Mouse (Mus musculus) neural tube, embryonic 11.5 days (tissue): ENCODE measurements around the gene Rbpj. TPM values are rescaled to one million over a fixed set of nuclear protein-coding genes. Genes with fewer than 3 reads are reported as not detected.

Experiments
- ATAC-seq: fragments of 200-750 bp; cut with Nextera tagmentation; 2 replicates; pipeline ENCODE4 v1.8.0; 2017; ENCODE audit warnings: moderate number of reproducible peaks, mild to moderate bottlenecking, moderate TSS enrichment, moderate library complexity; ENCODE audit not compliant: insufficient read depth, low FRiP score, low TSS enrichment
- DNase-seq: peaks from one replicate; pipeline ENCODE4 v3.0.0-alpha.2; 2015; ENCODE audit warnings: low spot score
- H3K27ac ChIP-seq: fragments of 300-500 bp; sonication (generic); 2 replicates; pipeline ENCODE4 v1.5.1; 2014; ENCODE audit warnings: low read depth, mild to moderate bottlenecking, low read length
- H3K27me3 ChIP-seq: fragments of 300-500 bp; sonication (generic); 2 replicates; pipeline ENCODE4 v1.6.1; 2014; ENCODE audit warnings: mild to moderate bottlenecking, low read length, mixed read lengths; ENCODE audit not compliant: control insufficient read depth, insufficient read depth
- H3K36me3 ChIP-seq: fragments of 300-500 bp; sonication (generic); 2 replicates; pipeline ENCODE4 v1.6.1; 2014; ENCODE audit warnings: mild to moderate bottlenecking, low read length, moderate library complexity, mixed read lengths; ENCODE audit not compliant: control insufficient read depth, insufficient read depth
- H3K4me1 ChIP-seq: fragments of 300-500 bp; sonication (generic); 2 replicates; pipeline ENCODE4 v1.6.1; 2014; ENCODE audit warnings: low read length, mixed read lengths; ENCODE audit not compliant: control insufficient read depth, insufficient read depth
- H3K4me2 ChIP-seq: fragments of 300-500 bp; sonication (generic); 2 replicates; pipeline ENCODE4 v1.6.1; 2014; ENCODE audit warnings: low read depth, mild to moderate bottlenecking, moderate library complexity
- H3K4me3 ChIP-seq: fragments of 300-500 bp; sonication (generic); 2 replicates; pipeline ENCODE4 v1.5.1; 2014; ENCODE audit warnings: low read depth, low read length
- H3K9ac ChIP-seq: fragments of 300-500 bp; sonication (generic); 2 replicates; pipeline ENCODE4 v1.6.1; 2014; ENCODE audit warnings: mild to moderate bottlenecking, low read length
- H3K9me3 ChIP-seq: fragments of 300-500 bp; sonication (generic); 2 replicates; pipeline ENCODE4 v1.6.1; 2016; ENCODE audit warnings: low read length; ENCODE audit not compliant: control insufficient read depth
- WGBS: fragments of 180-500 bp; shearing (Covaris S2); extraction: QIAGEN DNeasy Blood & Tissue Kit; methylation state at CpG from one replicate; pipeline ENCODE4 v1.1.7; 2014; 5-methylcytosine and 5-hydroxymethylcytosine counted together
- polyA plus RNA-seq: library from polyadenylated mRNA; unstranded; fragments of >200 nt; fragmentation: Nextera tagmentation; extraction: Ambion mirVana; gene quantifications from 2 replicates; pipeline ENCODE4 v1.2.1, GENCODE M21; 2014

The Rbpj gene
- polyA plus RNA-seq, 1 experiment from 2014 or later: 59.4 TPM

DNA sequence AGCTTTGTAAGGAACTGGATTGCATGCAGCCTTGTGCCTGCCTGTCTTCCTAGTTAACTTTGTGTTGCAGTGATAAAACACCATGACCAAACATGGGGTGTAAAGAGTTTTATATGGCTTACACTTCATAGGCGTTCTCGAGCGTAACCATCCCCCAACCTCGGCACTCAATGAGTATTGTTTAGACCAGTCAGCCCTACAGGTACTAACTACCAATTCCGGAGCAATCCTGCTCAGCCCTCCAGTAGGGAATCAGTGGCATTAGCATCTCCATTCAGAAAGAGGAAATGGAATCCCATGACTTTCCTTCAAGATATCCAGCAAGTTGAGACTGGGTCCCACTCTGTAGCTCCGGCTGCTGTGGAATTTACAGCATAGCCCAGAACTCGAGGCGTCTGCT lies 89.5 kb downstream of the Rbpj start:
- DNase-seq (no peak), ATAC-seq (no peak)
- Histone ChIP-seq H3K9ac (no peak overlapping the region), H3K4me1 (no peaks in the 10 kb centered on the region), H3K9me3 (no peaks in the 10 kb centered on the region), H3K4me2 (no peak overlapping the region), H3K36me3 (no peaks in the 10 kb centered on the region), H3K27ac (no peak overlapping the region), H3K4me3 (no peak overlapping the region), H3K27me3 (no peaks in the 10 kb centered on the region)
- WGBS: 80% methylated on average over 8 of the region's 8 CpGs

DNA sequence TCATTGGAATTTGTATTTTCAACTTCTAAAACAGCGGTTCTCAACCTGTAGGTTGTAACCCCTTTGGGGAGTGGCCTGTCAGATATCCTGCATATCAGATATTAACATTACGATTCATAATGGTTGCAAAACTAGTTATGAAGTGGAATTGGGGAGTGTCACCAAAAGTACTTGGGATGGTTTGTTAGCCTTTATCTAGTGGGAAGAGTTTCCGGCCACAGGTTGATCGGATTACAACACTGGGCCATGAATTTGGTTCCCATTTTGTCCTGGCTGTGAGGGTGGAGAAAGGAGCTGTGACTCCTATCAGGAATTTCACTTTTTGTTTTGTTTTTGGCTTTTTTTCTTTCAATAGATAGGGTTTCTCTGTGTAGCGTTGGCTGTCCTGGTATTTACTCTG lies 90.0 kb downstream of the Rbpj start:
- no peaks in the 10 kb centered on the region for H3K36me3 ChIP-seq
- no peak overlapping the region for H3K4me3 ChIP-seq
- ATAC-seq: no peak
- no peaks in the 10 kb centered on the region for H3K9me3 ChIP-seq
- no peaks in the 10 kb centered on the region for H3K27me3 ChIP-seq
- H3K27ac ChIP-seq: no peak overlapping the region
- WGBS: 94% methylated on average over 5 of the region's 5 CpGs
- no peaks in the 10 kb centered on the region for H3K4me1 ChIP-seq
- H3K9ac ChIP-seq: no peak overlapping the region
- H3K4me2 ChIP-seq: no peak overlapping the region
- DNase-seq: no peak

DNA sequence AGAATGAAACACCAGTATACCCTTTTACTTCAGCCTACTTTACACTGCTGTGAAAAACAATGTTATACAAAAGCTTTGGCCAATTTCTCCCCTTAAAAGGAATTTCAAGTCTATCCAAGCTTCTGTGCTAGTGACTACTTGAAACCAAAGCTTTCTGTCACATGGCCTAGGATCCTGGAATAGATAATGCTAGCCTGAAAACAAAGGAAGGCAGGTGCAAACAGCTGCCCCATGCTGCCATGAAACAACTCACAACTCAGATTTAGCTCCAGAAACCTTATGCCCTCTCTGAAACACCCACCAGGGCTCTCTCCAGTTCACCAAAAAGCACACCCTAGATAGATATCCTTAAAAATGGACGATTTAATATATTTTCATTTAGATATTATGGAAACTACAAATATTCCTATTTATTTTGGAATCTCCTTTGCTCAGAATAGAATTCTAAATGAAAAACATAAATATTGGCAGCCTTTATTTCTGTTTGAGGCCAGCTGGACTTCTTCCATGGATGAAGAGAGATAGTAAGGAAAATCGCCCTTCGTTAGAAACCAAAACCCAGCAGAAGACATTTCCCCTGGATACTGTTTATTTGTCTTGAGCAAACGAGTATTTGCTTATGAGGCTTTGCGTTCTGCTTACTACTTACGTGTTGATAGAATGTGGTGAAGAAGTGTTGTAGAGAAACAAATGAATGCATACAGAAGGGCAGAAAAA lies 91.8 kb downstream of the Rbpj start:
- no peak for ATAC-seq
- WGBS: 90% methylated on average over 6 of the region's 6 CpGs

DNA sequence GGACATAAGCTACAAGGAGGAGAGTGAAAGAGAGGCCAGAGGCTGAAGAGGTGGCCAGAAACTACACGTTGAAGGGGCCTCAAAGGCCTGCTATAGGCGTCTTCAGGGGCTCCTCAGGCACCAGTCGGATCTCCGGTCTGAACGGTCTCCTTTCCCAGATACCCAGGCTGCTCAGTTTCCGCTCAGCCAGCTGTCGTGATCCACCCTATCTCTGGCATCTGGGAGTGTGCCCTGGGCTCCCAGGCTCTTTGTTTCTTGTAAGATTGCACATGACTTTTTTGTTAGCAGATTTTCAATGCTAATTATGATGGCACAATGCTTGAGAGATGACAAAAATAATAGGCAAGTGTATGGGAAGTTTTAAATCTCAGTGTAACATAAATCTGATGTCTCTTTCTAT lies 95.2 kb downstream of the Rbpj start:
- no peak overlapping the region for H3K27ac ChIP-seq
- no peaks in the 10 kb centered on the region for H3K9me3 ChIP-seq
- no peak overlapping the region for H3K9ac ChIP-seq
- H3K4me1 ChIP-seq: no peaks in the 10 kb centered on the region
- no peak overlapping the region for H3K4me2 ChIP-seq
- H3K27me3 ChIP-seq: no peaks in the 10 kb centered on the region
- H3K4me3 ChIP-seq: no peak overlapping the region
- 82% methylated on average over 7 of the region's 7 CpGs for WGBS
- no peak for ATAC-seq
- H3K36me3 ChIP-seq: no peaks in the 10 kb centered on the region
- DNase-seq: no peak

More for the DNA sequence above, 91.8 kb downstream of the Rbpj start:
- Histone ChIP-seq H3K4me1 (no peaks in the 10 kb centered on the region), H3K36me3 (no peaks in the 10 kb centered on the region), H3K27me3 (no peaks in the 10 kb centered on the region), H3K4me2 (no peak overlapping the region), H3K9me3 (no peaks in the 10 kb centered on the region), H3K9ac (no peak overlapping the region), H3K27ac (no peak overlapping the region), H3K4me3 (no peak overlapping the region)
- DNase-seq: no peak

DNA sequence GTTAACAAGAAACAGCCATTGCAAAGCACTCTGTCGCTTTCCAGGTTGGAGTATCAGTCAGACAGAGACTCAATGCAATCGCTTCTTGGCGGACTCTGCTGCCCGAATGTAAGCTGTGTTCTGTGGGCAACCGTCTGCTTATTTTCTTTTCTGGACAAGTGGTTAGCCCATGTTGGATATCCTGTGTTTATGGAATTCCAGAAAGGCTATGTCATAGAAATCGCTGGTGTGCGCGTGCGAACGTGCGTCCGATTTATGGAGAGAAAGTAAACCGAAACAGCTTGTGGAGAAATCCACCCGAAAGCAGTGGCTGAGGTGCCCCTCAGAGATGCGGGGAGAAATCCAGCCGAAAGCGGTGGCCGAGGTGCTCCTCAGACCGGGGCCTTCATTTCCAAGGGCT lies 98.4 kb downstream of the Rbpj start:
- H3K27me3 ChIP-seq: no peaks in the 10 kb centered on the region
- H3K9ac ChIP-seq: no peak overlapping the region
- H3K4me2 ChIP-seq: no peak overlapping the region
- no peaks in the 10 kb centered on the region for H3K36me3 ChIP-seq
- WGBS: 92% methylated on average over 19 of the region's 19 CpGs
- ATAC-seq (no peak), DNase-seq (no peak)
- no peaks in the 10 kb centered on the region for H3K4me1 ChIP-seq
- H3K9me3 ChIP-seq: no peaks in the 10 kb centered on the region
- H3K4me3 ChIP-seq: no peak overlapping the region
- no peak overlapping the region for H3K27ac ChIP-seq

DNA sequence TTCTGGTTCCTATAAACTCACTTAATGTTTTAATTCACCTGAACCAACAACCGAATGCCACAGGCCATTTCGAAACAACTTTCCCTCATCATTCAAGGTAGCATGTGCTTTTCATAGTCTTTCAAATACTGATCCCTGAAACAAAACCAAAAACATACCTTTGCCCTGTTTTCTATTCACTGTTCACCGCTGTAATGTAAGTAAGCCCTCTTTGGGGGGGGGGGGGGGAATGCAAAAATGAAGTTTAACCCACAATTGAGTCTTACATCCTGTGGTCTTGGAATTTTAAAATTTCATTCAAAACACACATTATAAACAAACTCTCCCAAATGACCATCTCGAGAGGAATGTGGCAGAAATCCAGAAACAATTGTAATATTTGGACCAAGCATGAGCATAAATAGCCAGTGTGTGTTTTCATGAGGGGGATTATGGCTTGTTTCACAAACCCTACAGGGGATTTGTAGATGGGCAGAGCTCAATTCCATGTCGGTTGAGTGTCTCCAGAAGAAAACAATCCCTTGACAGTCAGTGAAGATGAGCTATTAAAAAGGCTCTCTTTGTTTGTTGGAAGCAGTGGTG lies 99.4 kb downstream of the Rbpj start:
- Histone ChIP-seq H3K27me3 (no peaks in the 10 kb centered on the region), H3K4me1 (no peaks in the 10 kb centered on the region), H3K36me3 (no peaks in the 10 kb centered on the region), H3K27ac (no peak overlapping the region), H3K9ac (no peak overlapping the region), H3K9me3 (no peaks in the 10 kb centered on the region), H3K4me2 (no peak overlapping the region), H3K4me3 (no peak overlapping the region)
- WGBS: 84% methylated on average over 5 of the region's 5 CpGs
- ATAC-seq: no peak
- no peak for DNase-seq

DNA sequence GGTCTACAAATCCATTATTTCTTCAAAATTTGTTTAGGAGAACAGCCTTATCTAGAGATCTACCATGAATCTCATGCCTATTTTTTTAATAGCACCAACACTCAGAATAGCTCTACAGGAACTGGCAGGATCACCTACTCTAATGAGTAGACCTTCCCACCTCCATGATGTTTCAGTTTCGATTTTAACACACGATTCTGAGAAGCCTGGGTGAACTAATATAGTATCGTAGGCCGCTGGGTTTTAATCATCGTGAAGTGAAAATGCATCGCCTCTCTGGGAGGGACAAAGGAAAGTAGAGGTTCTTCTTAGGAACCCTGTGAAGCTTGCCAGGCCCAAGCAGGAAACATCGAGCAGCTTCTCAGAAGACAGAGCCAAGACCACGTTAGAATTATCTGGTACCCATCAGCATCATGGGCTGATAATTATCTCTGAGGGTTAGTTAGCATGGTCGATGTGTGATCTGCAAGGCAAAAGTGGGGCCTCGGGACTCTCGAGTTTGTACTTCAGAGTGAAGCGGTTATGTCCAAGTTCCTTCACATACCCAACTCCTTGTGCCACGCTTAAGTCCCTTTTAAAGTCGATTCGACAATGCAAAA lies 100.6 kb downstream of the Rbpj start:
- Histone ChIP-seq H3K9ac (no peak overlapping the region), H3K4me2 (no peak overlapping the region), H3K36me3 (no peaks in the 10 kb centered on the region), H3K4me1 (no peaks in the 10 kb centered on the region), H3K27me3 (no peaks in the 10 kb centered on the region), H3K9me3 (no peaks in the 10 kb centered on the region), H3K27ac (no peak overlapping the region), H3K4me3 (no peak overlapping the region)
- no peak for DNase-seq
- WGBS: 93% methylated on average over 15 of the region's 15 CpGs
- ATAC-seq: no peak

DNA sequence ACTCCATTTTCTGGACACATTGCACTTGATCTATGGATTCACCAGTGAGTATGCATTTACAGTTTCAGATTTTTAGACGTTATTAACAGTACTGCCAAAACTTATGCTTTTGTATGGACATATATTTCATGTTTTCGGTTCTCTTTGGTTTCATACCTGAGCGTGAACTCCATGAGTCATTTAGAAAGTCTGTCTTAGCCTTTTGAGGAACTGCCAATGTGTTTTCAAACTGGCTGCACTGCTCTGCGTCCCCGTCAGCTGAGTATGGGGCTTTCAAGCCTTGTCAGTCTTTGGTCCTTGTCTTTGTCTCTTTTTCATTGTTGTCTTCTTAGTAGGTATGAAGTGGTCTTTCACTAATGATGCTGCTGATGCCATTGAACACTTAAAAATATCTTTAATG lies 106.5 kb downstream of the Rbpj start:
- no peak for ATAC-seq
- DNase-seq: no peak
- Histone ChIP-seq H3K4me3 (no peak overlapping the region), H3K4me1 (no peaks in the 10 kb centered on the region), H3K9ac (no peak overlapping the region), H3K27ac (no peak overlapping the region), H3K36me3 (no peaks in the 10 kb centered on the region), H3K4me2 (no peak overlapping the region), H3K27me3 (no peaks in the 10 kb centered on the region), H3K9me3 (no peaks in the 10 kb centered on the region)
- WGBS: 87% methylated on average over 5 of the region's 5 CpGs

DNA sequence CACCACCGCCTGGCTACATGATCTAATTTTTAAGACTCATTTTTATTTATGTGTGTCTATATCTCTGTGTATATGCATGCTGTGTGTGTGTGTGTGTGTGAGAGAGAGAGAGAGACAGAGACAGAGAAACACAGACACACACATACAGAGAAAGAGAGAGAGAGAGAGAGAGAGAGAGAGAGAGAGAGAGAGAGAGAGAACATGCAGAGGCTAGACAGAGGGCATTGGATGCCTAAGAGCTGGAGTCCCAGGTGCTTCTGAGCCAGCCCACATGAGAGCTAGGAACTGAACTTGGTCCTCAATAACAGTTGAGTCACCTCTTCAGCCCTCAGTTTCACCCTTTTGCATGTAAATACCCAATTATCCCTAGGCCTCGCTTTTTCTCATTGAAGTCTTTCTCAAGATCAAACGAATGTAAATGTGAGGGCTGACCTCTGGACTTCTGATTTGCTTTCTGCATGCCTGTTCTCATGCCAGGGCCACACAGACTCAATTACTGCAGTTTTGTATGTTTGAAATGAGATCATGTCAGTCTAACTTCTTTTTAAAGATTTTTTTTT lies 109.0 kb downstream of the Rbpj start:
- WGBS: 50% methylated on average over 3 of the region's 3 CpGs
- no peak overlapping the region for H3K9ac ChIP-seq
- no peak for ATAC-seq
- no peak for DNase-seq
- no peak overlapping the region for H3K4me2 ChIP-seq
- no peaks in the 10 kb centered on the region for H3K4me1 ChIP-seq
- H3K27me3 ChIP-seq: no peaks in the 10 kb centered on the region
- H3K9me3 ChIP-seq: no peaks in the 10 kb centered on the region
- H3K4me3 ChIP-seq: no peak overlapping the region
- no peak overlapping the region for H3K27ac ChIP-seq
- H3K36me3 ChIP-seq: no peaks in the 10 kb centered on the region
